Mouse (Mus musculus): ENCODE results near the gene Gm12248.

DNA sequence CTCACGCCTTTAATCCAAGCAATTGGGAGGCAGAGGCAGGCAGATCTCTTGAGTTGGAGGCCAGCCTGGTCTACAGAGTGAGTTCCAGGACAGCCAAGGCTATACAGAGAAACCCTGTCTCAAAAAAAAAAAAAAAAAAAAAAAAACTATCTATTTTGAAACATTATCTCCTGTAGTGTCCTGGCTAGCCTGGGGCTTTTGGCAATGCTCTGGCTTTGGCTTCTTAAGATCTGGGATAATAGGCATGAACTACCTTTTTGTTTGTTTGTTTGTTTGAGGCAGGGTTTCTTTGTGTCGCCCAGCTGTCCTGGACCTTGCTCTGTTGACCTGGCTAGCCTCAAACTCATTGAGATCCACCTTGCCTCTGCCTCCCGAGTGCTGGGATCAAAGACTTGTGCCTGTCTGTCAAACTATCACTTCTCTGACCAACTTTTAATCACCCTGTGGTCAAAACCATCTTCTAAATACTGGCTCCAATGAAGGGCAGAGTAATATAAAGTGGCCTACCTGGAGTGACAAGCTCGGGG lies 8.3 kb upstream of the Gm12248 start:
- no peak for TF ChIP-seq CTCF (IDR thresholded peaks at IDR 0.05; ENCODE audit: low read depth, low read length)
- TF ChIP-seq POLR2A (IDR thresholded peaks at IDR 0.05; ENCODE audit: extremely low read depth, insufficient read depth, low read length), result no peak
